Mouse (Mus musculus): Measurements from ENCODE around the gene Gm20696. TPM values are rescaled to one million over a fixed set of nuclear protein-coding genes. Genes with fewer than 3 reads are reported as not detected.

Gm20696 gene
- polyA plus RNA-seq, 2 experiments, result 2.0 to 5.9 TPM

GRCm38 (mm10) chr6:99467831-99468230 is 198.8 kb downstream of the Gm20696 start:
- WGBS, result 54% methylated on average over 3 of the region's 3 CpGs
- no peak overlapping the region for H3K27ac ChIP-seq (replicated peaks; ENCODE audit: low read depth, low read length)
- H3K9ac ChIP-seq (ENCODE audit: low read depth, low read length, severe bottlenecking), result no peak overlapping the region
- no peak overlapping the region for H3K4me2 ChIP-seq (replicated peaks; ENCODE audit: low read depth, low read length, severe bottlenecking)
- no peaks in the 10 kb centered on the region for H3K27me3 ChIP-seq (ENCODE audit: control insufficient read depth, insufficient read depth, low read length)
- ATAC-seq (ENCODE audit: low FRiP score, low read depth) (no peak), DNase-seq (ENCODE audit: low spot score) (no peak)
- H3K4me3 ChIP-seq (replicated peaks; ENCODE audit: low read length), result no peak overlapping the region
- peaks cover 7% of the 10 kb centered on the region for H3K36me3 ChIP-seq (ENCODE audit: control insufficient read depth, insufficient read depth, low read length)
- no peak for TF ChIP-seq POLR2A (IDR thresholded peaks at IDR 0.05; ENCODE audit: borderline replicate concordance, extremely low read depth, insufficient read depth, insufficient read length)
- peaks cover 8% of the 10 kb centered on the region for H3K4me1 ChIP-seq (ENCODE audit: control insufficient read depth, insufficient read depth, low read length)
- no peaks in the 10 kb centered on the region for H3K9me3 ChIP-seq (ENCODE audit: control insufficient read depth, low read length)

GRCm38 (mm10) chr6:99467109-99467508 is 199.5 kb downstream of the Gm20696 start:
- DNase-seq (ENCODE audit: low spot score) (no peak), ATAC-seq (ENCODE audit: low FRiP score, low read depth) (no peak)
- no peaks in the 10 kb centered on the region for H3K9me3 ChIP-seq (ENCODE audit: control insufficient read depth, low read length)
- H3K4me3 ChIP-seq (replicated peaks; ENCODE audit: low read length), result no peak overlapping the region
- H3K27ac ChIP-seq (replicated peaks; ENCODE audit: low read depth, low read length), result no peak overlapping the region
- no peak overlapping the region for H3K9ac ChIP-seq (ENCODE audit: low read depth, low read length, severe bottlenecking)
- no peaks in the 10 kb centered on the region for H3K27me3 ChIP-seq (ENCODE audit: control insufficient read depth, insufficient read depth, low read length)
- no peak overlapping the region for H3K4me2 ChIP-seq (replicated peaks; ENCODE audit: low read depth, low read length, severe bottlenecking)
- no peak for TF ChIP-seq POLR2A (IDR thresholded peaks at IDR 0.05; ENCODE audit: borderline replicate concordance, extremely low read depth, insufficient read depth, insufficient read length)
- WGBS, result 31% methylated on average over 8 of the region's 8 CpGs
- peaks cover 7% of the 10 kb centered on the region for H3K36me3 ChIP-seq (ENCODE audit: control insufficient read depth, insufficient read depth, low read length)
- peaks cover 8% of the 10 kb centered on the region for H3K4me1 ChIP-seq (ENCODE audit: control insufficient read depth, insufficient read depth, low read length)

- Histone ChIP-seq H3K4me1 (ENCODE audit: control insufficient read depth, insufficient read depth, low read length) (peaks cover 8% of the 10 kb centered on the region), H3K27ac (replicated peaks; ENCODE audit: low read depth, low read length) (no peak overlapping the region), H3K9me3 (ENCODE audit: control insufficient read depth, low read length) (no peaks in the 10 kb centered on the region), H3K27me3 (ENCODE audit: control insufficient read depth, insufficient read depth, low read length) (no peaks in the 10 kb centered on the region), H3K36me3 (ENCODE audit: control insufficient read depth, insufficient read depth, low read length) (peaks cover 7% of the 10 kb centered on the region), H3K9ac (ENCODE audit: low read depth, low read length, severe bottlenecking) (no peak overlapping the region), H3K4me3 (replicated peaks; ENCODE audit: low read length) (no peak overlapping the region), H3K4me2 (replicated peaks; ENCODE audit: low read depth, low read length, severe bottlenecking) (no peak overlapping the region)
- ATAC-seq (ENCODE audit: low FRiP score, low read depth) (no peak), DNase-seq (ENCODE audit: low spot score) (no peak)
- TF ChIP-seq POLR2A (IDR thresholded peaks at IDR 0.05; ENCODE audit: borderline replicate concordance, extremely low read depth, insufficient read depth, insufficient read length), result no peak
- WGBS, result 77% methylated on average over 8 of the region's 8 CpGs
These were observed 200.2 kb downstream of the Gm20696 start for GRCm38 (mm10) chr6:99466354-99466753.

- Histone ChIP-seq H3K27me3 (ENCODE audit: control insufficient read depth, insufficient read depth, low read length) (no peaks in the 10 kb centered on the region), H3K4me1 (ENCODE audit: control insufficient read depth, insufficient read depth, low read length) (no peaks in the 10 kb centered on the region), H3K27ac (replicated peaks; ENCODE audit: low read depth, low read length) (no peak overlapping the region), H3K9me3 (ENCODE audit: control insufficient read depth, low read length) (no peaks in the 10 kb centered on the region), H3K9ac (ENCODE audit: low read depth, low read length, severe bottlenecking) (no peak overlapping the region), H3K36me3 (ENCODE audit: control insufficient read depth, insufficient read depth, low read length) (peaks cover 11% of the 10 kb centered on the region), H3K4me3 (replicated peaks; ENCODE audit: low read length) (no peak overlapping the region), H3K4me2 (replicated peaks; ENCODE audit: low read depth, low read length, severe bottlenecking) (no peak overlapping the region)
- WGBS, result 83% methylated on average over 4 of the region's 4 CpGs
- TF ChIP-seq POLR2A (IDR thresholded peaks at IDR 0.05; ENCODE audit: borderline replicate concordance, extremely low read depth, insufficient read depth, insufficient read length), result no peak
- DNase-seq (ENCODE audit: low spot score), result no peak
- no peak for ATAC-seq (ENCODE audit: low FRiP score, low read depth)
These were observed 202.1 kb downstream of the Gm20696 start for GRCm38 (mm10) chr6:99464449-99464848.

- TF ChIP-seq POLR2A (IDR thresholded peaks at IDR 0.05; ENCODE audit: borderline replicate concordance, extremely low read depth, insufficient read depth, insufficient read length), result no peak
- Histone ChIP-seq H3K36me3 (ENCODE audit: control insufficient read depth, insufficient read depth, low read length) (peaks cover 11% of the 10 kb centered on the region), H3K4me2 (replicated peaks; ENCODE audit: low read depth, low read length, severe bottlenecking) (no peak overlapping the region), H3K27ac (replicated peaks; ENCODE audit: low read depth, low read length) (no peak overlapping the region), H3K4me3 (replicated peaks; ENCODE audit: low read length) (no peak overlapping the region), H3K4me1 (ENCODE audit: control insufficient read depth, insufficient read depth, low read length) (no peaks in the 10 kb centered on the region), H3K9ac (ENCODE audit: low read depth, low read length, severe bottlenecking) (no peak overlapping the region), H3K27me3 (ENCODE audit: control insufficient read depth, insufficient read depth, low read length) (no peaks in the 10 kb centered on the region), H3K9me3 (ENCODE audit: control insufficient read depth, low read length) (no peaks in the 10 kb centered on the region)
- ATAC-seq (ENCODE audit: low FRiP score, low read depth) (no peak), DNase-seq (ENCODE audit: low spot score) (no peak)
- 93% methylated on average over 7 of the region's 7 CpGs for WGBS
These were observed 202.7 kb downstream of the Gm20696 start for GRCm38 (mm10) chr6:99463906-99464305.

GRCm38 (mm10) chr6:99458775-99459174 is 207.8 kb downstream of the Gm20696 start:
- Histone ChIP-seq H3K9me3 (ENCODE audit: control insufficient read depth, low read length) (no peaks in the 10 kb centered on the region), H3K4me1 (ENCODE audit: control insufficient read depth, insufficient read depth, low read length) (no peaks in the 10 kb centered on the region; the same call in 1 of the 2 replicates), H3K4me2 (replicated peaks; ENCODE audit: low read depth, low read length, severe bottlenecking) (no peak overlapping the region), H3K9ac (ENCODE audit: low read depth, low read length, severe bottlenecking) (no peak overlapping the region), H3K36me3 (ENCODE audit: control insufficient read depth, insufficient read depth, low read length) (peaks cover 9% of the 10 kb centered on the region; the same call in 1 of the 2 replicates), H3K27ac (replicated peaks; ENCODE audit: low read depth, low read length) (no peak overlapping the region), H3K4me3 (replicated peaks; ENCODE audit: low read length) (no peak overlapping the region), H3K27me3 (ENCODE audit: control insufficient read depth, insufficient read depth, low read length) (no peaks in the 10 kb centered on the region)
- DNase-seq (ENCODE audit: low spot score), result no peak
- no peak for ATAC-seq (ENCODE audit: low FRiP score, low read depth)
- TF ChIP-seq POLR2A (IDR thresholded peaks at IDR 0.05; ENCODE audit: borderline replicate concordance, extremely low read depth, insufficient read depth, insufficient read length), result no peak
- WGBS, result 85% methylated on average over 4 of the region's 4 CpGs
